Mouse (Mus musculus): ENCODE results near the gene Zfp341. TPM values are rescaled to one million over a fixed set of nuclear protein-coding genes. Genes with fewer than 3 reads are reported as not detected.

Zfp341 gene
- total and polyA plus RNA-seq, 3 experiments, result 0.58 to 4.4 (median 1.6) TPM

- H3K4me1 ChIP-seq (ENCODE audit: control insufficient read depth in 1 of 2, insufficient read depth in 2 of 2), result peaks cover 0 to 16% of the 10 kb centered on the region in 2 experiments; a peak in 2 of 4 replicates
- H3K9me3 ChIP-seq (replicated peaks; ENCODE audit: low read length), result no peaks in the 10 kb centered on the region
- H3K79me2 ChIP-seq (replicated peaks; ENCODE audit: control insufficient read depth, extremely low read depth, insufficient read depth, poor library complexity, severe bottlenecking), result peaks cover 26% of the 10 kb centered on the region
- dilution Hi-C loops (cut with MboI; ENCODE audit: extremely low pct_ligation_motif_present, extremely low pct_unique_long_range_greater_than_20kb, low sequenced_read_pairs) (no loop called here), in situ Hi-C loops (cut with MboI; ENCODE audit: low pct_ligation_motif_present, low pct_unique_long_range_greater_than_20kb, low sequenced_read_pairs) (no loop called here)
- H3K4me2 ChIP-seq (ENCODE audit: insufficient read depth, low read depth, poor library complexity, severe bottlenecking), result no peak overlapping the region
- H3K36me3 ChIP-seq (replicated peaks in 1 of 2; ENCODE audit: control insufficient read depth in 1 of 2, insufficient read depth in 1 of 2, low read length in 1 of 2), result peaks cover 19 to 72% of the 10 kb centered on the region in 2 experiments
- H3K4me3 ChIP-seq (replicated peaks in 1 of 3; ENCODE audit: low read depth in 2 of 3, low read length in 2 of 3, poor library complexity in 1 of 3), result no peak overlapping the region
- DNase-seq (ENCODE audit: extremely low read depth), result no peak
- no peaks in the 10 kb centered on the region for H3K27me3 ChIP-seq (replicated peaks)
- no peak overlapping the region for H3K9ac ChIP-seq (ENCODE audit: insufficient read depth, low read depth)
- H3K27ac ChIP-seq (ENCODE audit: insufficient read depth, low read depth), result no peak overlapping the region
- TF ChIP-seq SMC3 (IDR thresholded peaks at IDR 0.05; ENCODE audit: low read depth, low read length) (no peak), RAD21 (IDR thresholded peaks at IDR 0.05; ENCODE audit: low read depth, low read length) (no peak), MAZ (IDR thresholded peaks at IDR 0.05; ENCODE audit: low read depth, low read length) (no peak), MXI1 (IDR thresholded peaks at IDR 0.05; ENCODE audit: low read depth, low read length) (no peak), ELF1 (IDR thresholded peaks at IDR 0.05; ENCODE audit: low read depth, low read length) (no peak), JUND (conservative IDR thresholded peaks at IDR 0.05; ENCODE audit: low read depth, low read length) (no peak), HCFC1 (IDR thresholded peaks at IDR 0.05; ENCODE audit: low read depth, low read length) (no peak), TBP (conservative IDR thresholded peaks at IDR 0.05; ENCODE audit: low read depth, low read length) (no peak), IRF4 (IDR thresholded peaks at IDR 0.05; ENCODE audit: low read depth, low read length) (no peak), TCF12 (IDR thresholded peaks at IDR 0.05; ENCODE audit: low read depth, low read length) (no peak), POLR2AphosphoS2 (IDR thresholded peaks at IDR 0.05; ENCODE audit: low read depth, low read length) (no peak), KAT2A (IDR thresholded peaks at IDR 0.05; ENCODE audit: insufficient replicate concordance, low read length) (no peak)
Measured at GRCm38 (mm10) chr2:154678995-154679394, 65.9 kb downstream of the Zfp341 start.

GRCm38 (mm10) chr2:154680337-154680736 lies 67.2 kb downstream of the Zfp341 start:
- in situ Hi-C loops (cut with MboI; ENCODE audit: low pct_ligation_motif_present, low pct_unique_long_range_greater_than_20kb, low sequenced_read_pairs) (no loop called here), dilution Hi-C loops (cut with MboI; ENCODE audit: extremely low pct_ligation_motif_present, extremely low pct_unique_long_range_greater_than_20kb, low sequenced_read_pairs) (no loop called here)
- DNase-seq (ENCODE audit: extremely low read depth), result no peak
- H3K27ac ChIP-seq (ENCODE audit: insufficient read depth, low read depth), result no peak overlapping the region
- peaks cover 25% of the 10 kb centered on the region for H3K79me2 ChIP-seq (replicated peaks; ENCODE audit: control insufficient read depth, extremely low read depth, insufficient read depth, poor library complexity, severe bottlenecking)
- no peak overlapping the region for H3K4me3 ChIP-seq (replicated peaks in 1 of 3; ENCODE audit: low read depth in 2 of 3, low read length in 2 of 3, poor library complexity in 1 of 3)
- peaks cover 25 to 74% of the 10 kb centered on the region in 2 experiments for H3K36me3 ChIP-seq (replicated peaks in 1 of 2; ENCODE audit: control insufficient read depth in 1 of 2, insufficient read depth in 1 of 2, low read length in 1 of 2)
- no peaks in the 10 kb centered on the region for H3K9me3 ChIP-seq (replicated peaks; ENCODE audit: low read length)
- peaks cover 0 to 16% of the 10 kb centered on the region in 2 experiments; a peak in 2 of 4 replicates for H3K4me1 ChIP-seq (ENCODE audit: control insufficient read depth in 1 of 2, insufficient read depth in 2 of 2)
- H3K9ac ChIP-seq (ENCODE audit: insufficient read depth, low read depth), result no peak overlapping the region
- H3K4me2 ChIP-seq (ENCODE audit: insufficient read depth, low read depth, poor library complexity, severe bottlenecking), result no peak overlapping the region
- H3K27me3 ChIP-seq (replicated peaks), result no peaks in the 10 kb centered on the region
- no peak for TF ChIP-seq CTCF (conservative IDR thresholded peaks at IDR 0.05 in 1 of 2, IDR thresholded peaks at IDR 0.05 in 1 of 2; ENCODE audit: low read depth in 2 of 2, low read length in 2 of 2)
- TF ChIP-seq JUND (conservative IDR thresholded peaks at IDR 0.05; ENCODE audit: low read depth, low read length), result no peak
- TF ChIP-seq JUN (IDR thresholded peaks at IDR 0.05; ENCODE audit: insufficient read depth, low read depth, low read length), result no peak
- no peak for TF ChIP-seq HCFC1 (IDR thresholded peaks at IDR 0.05; ENCODE audit: low read depth, low read length)
- TF ChIP-seq CHD1 (IDR thresholded peaks at IDR 0.05; ENCODE audit: low read depth, low read length), result no peak
- TF ChIP-seq KAT2A (IDR thresholded peaks at IDR 0.05; ENCODE audit: insufficient replicate concordance, low read length), result no peak
- no peak for TF ChIP-seq EP300 (IDR thresholded peaks at IDR 0.05; ENCODE audit: low read length)
- no peak for TF ChIP-seq UBTF (IDR thresholded peaks at IDR 0.05; ENCODE audit: low read depth, low read length)
- TF ChIP-seq ELF1 (IDR thresholded peaks at IDR 0.05; ENCODE audit: low read depth, low read length), result no peak
- no peak for TF ChIP-seq TCF12 (IDR thresholded peaks at IDR 0.05; ENCODE audit: low read depth, low read length)
- TF ChIP-seq MXI1 (IDR thresholded peaks at IDR 0.05; ENCODE audit: low read depth, low read length), result no peak
- no peak for TF ChIP-seq ZMIZ1 (IDR thresholded peaks at IDR 0.05; ENCODE audit: low read depth, low read length)
- no peak for TF ChIP-seq USF1 (IDR thresholded peaks at IDR 0.05; ENCODE audit: low read depth, low read length)
- TF ChIP-seq NELFE (IDR thresholded peaks at IDR 0.05; ENCODE audit: low read depth, low read length), result no peak
- TF ChIP-seq GABPA (IDR thresholded peaks at IDR 0.05; ENCODE audit: insufficient replicate concordance, low read depth, low read length), result no peak
- no peak for TF ChIP-seq IRF4 (IDR thresholded peaks at IDR 0.05; ENCODE audit: low read depth, low read length)
- no peak for TF ChIP-seq USF2 (conservative IDR thresholded peaks at IDR 0.05; ENCODE audit: low read depth, low read length)
- TF ChIP-seq POLR2A (IDR thresholded peaks at IDR 0.05; ENCODE audit: low read depth, low read length), result no peak
- TF ChIP-seq ZC3H11A (IDR thresholded peaks at IDR 0.05; ENCODE audit: low read depth, low read length), result no peak

Data from CH12.LX (cell line).